Mouse (Mus musculus) left cerebral cortex, postnatal 36 days (tissue): ENCODE data around the gene Akr1b8. TPM values are rescaled to one million over a fixed set of nuclear protein-coding genes. Genes with fewer than 3 reads are reported as not detected.
"Not testable (repeated sequence)": the region's sequence is repeated elsewhere in the genome, so short reads cannot be mapped to it uniquely, and the experiment has no call there.

Experiments used
- DNase-seq, 2 experiments: peaks; one replicate each; pipeline ENCODE4 v3.0.0; 2021 to 2022; ENCODE audit warnings: low spot score in 2 of 2, mixed read lengths in 1 of 2
- intact Hi-C: fragments of 180-260 bp; cut with DNase I; formaldehyde crosslinking; loops from one replicate; pipeline ENCODE4 v1.15.1; 2025
- total RNA-seq, 2 experiments: library from RNA; stranded (reverse); gene quantifications; 2 replicates each; pipeline ENCODE4 v1.2.3; 2021

The Akr1b8 gene
- total RNA-seq = under 1 TPM; 0.68 to 0.69 TPM

DNA sequence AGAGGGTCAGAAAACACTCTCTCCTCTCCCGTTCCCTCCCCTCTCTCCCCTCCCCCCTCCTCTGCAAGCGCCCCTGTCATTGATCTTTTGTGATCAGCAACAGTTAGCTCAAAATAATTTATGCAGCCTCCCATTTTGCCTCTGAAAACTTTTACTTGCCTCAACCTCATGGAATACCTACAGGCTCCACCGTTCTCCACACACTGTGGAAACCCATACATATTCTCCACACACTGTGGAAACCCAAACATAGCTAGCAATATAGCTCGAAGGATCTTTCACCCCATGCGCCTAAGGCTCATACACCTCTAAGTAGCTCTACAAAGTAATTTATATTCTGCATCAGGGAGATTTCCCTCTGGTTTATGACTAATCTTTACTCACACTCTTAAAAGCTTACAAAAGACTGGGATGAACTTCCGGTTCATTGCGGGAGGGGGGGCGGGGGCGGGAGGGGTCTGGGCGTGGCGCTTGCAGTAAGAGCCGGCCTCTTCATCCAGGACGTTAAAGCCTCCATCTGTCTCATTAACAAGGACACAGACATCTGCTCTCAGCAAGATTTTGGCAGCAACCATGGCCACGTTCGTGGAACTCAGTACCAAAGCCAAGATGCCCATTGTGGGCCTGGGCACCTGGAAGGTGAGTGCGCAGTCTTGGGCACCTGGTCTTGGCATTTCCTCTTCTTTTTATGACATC, at the start of gene Akr1b8:
Akr1b8 (plus strand) TSS at position 462 of the 696 bp plus-strand sequence.
- no peak for DNase-seq
- intact Hi-C loops = no loop called here

GRCm38 (mm10) chr6:34304675-34305241, 49.2 kb upstream of the Akr1b8 start:
- no peak for DNase-seq
- intact Hi-C loops = no loop called here

- DNase-seq = no peak
- intact Hi-C loops = no loop called here
Measured at GRCm38 (mm10) chr6:34306797-34307196, 47.1 kb upstream of the Akr1b8 start.

DNA sequence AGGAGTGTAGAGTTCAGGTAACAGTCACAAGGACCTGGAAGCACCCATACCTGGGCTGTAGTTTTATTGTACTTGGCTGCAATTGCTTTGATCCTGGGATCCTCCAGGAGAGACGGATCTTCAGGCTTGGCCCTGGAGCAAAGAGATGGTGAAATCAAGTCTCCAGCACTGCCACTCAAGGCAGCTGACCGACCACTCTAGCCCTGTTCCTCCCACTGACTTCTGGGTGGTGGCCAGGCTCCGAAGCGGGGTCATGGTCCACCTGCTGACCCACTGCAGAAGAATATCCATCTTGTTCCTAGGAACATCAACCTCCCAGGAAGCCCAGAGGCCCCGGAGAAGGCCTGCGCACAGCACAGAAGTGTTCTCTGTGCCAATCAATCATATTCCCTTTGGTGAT, 44.4 kb upstream of the Akr1b8 start:
- no peak for DNase-seq
- intact Hi-C loops = no loop called here

- intact Hi-C loops = no loop called here
Measured at GRCm38 (mm10) chr6:34310023-34310595, 43.8 kb upstream of the Akr1b8 start.

DNA sequence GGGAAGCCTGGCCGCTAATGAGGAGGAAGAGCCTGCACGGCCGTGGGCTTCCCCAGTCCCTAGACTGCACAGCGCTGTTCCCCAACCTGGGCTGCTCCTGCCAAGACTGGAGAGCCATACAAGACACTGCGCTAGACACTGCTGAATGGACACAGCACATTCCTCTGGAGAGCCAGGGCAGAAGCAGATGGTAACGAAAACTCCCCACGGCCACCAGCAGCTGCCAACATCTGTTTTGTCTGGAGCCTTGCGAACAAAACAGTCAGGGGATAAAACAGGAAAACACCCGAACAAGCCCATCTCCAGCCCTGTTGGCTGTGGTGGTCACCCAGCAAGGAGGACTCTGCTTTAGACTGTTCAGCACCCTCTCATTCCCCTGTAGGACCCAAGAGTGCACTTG, 40.5 kb upstream of the Akr1b8 start:
- intact Hi-C loops = no loop called here
- no peak for DNase-seq

More at GRCm38 (mm10) chr6:34310023-34310595, 43.8 kb upstream of the Akr1b8 start:
- DNase-seq = no peak

DNA sequence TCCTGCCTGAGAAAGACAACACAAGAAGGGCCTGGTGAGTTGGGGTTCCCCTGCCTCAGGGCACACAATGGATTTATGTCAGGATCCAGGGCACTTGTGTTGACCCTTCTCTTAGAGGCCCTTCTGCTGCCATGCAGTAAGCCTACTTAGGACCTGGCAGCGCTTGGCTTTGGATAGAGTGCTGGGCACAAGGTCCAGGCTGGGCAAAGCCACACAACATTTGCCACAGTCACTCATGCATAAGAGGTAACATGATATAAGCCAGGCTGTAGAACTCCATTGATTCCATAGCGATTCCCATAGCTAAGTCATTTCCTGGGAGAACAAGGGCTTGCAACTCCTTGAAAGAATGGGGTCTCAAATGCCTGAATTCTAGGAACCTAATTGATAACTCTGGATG, 40.0 kb upstream of the Akr1b8 start:
- intact Hi-C loops = no loop called here
- DNase-seq = no peak

GRCm38 (mm10) chr6:34316854-34317771, 36.8 kb upstream of the Akr1b8 start, which contains the start of gene Akr1b3:
Gene Akr1b3, minus strand, starts transcription at chr6:34317478.
- DNase-seq = peak; percentile 85 to 88
- intact Hi-C loops = no loop called here

GRCm38 (mm10) chr6:34318172-34318571, 35.7 kb upstream of the Akr1b8 start:
- no peak for DNase-seq
- intact Hi-C loops = no loop called here

DNA sequence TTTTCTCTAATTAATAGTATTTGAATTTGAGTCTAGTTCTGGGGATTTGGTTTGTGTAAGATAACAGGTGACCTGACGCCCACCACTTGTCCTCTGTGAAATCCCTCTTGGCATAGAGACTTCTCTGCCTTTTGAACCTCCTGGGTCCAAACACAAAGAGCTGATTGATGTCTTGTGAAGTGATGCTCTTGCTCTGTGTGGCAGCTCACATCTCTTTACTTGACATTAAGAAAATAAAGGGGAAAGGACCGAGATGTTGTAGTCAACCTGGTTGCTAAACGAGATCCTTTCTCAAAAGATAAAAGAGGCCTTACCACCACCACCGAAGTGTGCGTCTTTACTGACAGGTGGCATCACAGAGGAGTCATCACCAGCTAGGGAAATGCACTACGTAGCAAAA, 35.3 kb upstream of the Akr1b8 start:
- intact Hi-C loops = no loop called here
- no peak for DNase-seq

- no peak for DNase-seq
- intact Hi-C loops = no loop called here
Measured at GRCm38 (mm10) chr6:34322121-34322520, 31.8 kb upstream of the Akr1b8 start.

DNA sequence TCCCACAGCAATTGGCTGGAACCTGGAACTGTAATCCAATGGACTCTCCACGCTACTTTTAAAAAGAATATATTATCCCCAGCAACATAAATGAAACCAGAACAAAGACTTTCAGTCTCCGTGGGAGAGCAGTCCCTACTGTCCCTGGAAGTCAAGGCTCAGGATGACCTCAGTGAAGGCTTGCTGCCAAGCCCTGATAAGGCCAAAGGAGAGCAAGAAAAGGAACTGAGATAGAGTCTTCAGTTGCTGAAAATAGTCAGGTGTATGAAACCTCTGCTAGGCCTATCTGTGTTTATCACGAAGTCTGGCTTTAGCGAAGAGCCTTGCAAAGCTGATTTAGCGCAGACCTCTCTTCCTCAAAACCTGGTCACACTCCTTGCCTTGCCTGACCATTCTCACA, 22.5 kb upstream of the Akr1b8 start:
- intact Hi-C loops = no loop called here
- DNase-seq = no peak

- intact Hi-C loops, DNase-seq: not testable (repeated sequence)
Measured at GRCm38 (mm10) chr6:34331804-34332203, 22.1 kb upstream of the Akr1b8 start.

- no peak for DNase-seq
- intact Hi-C loops = no loop called here
Measured at GRCm38 (mm10) chr6:34334673-34335072, 19.2 kb upstream of the Akr1b8 start.

DNA sequence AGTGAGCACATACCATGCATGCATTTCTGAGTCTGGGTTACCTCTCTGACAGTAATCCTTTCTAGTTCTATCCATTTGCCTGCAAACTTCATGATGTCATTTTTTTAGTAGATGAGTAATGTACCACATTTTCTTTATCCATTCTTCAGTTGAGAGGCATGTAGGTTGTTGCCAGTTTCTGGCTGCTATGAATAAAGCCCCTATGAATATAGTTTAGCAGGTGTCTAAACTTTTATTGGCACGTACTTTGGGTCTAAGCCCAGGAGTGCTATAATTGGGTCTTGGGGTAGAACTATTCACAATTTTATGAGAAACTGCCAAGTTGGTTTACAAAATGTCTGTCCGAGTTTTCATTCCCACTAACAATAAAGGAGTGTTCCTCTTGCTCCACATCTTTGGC, 16.1 kb upstream of the Akr1b8 start:
- no peak for DNase-seq
- intact Hi-C loops = no loop called here

GRCm38 (mm10) chr6:34341991-34342390, 11.9 kb upstream of the Akr1b8 start:
- no peak for DNase-seq
- intact Hi-C loops = no loop called here

DNA sequence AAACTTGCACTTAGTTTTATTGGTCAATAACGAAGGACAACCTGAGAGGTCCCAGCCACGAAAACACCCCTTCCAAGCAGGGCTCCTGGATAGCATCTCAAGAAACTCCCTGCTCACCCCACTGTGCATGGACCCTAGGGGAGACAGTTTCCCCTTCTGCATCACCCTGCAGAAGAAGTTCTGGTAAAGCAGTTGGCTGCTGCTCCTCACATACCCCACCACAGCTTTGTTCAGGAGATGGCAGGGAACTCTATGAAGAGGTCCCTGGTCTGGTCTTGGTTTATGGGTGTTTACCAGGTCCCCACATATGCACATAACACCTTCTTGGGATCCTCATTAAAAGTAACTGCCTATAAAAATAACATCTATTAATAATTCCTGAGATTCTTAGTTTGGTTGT, 11.4 kb upstream of the Akr1b8 start:
- intact Hi-C loops = no loop called here
- no peak for DNase-seq

DNA sequence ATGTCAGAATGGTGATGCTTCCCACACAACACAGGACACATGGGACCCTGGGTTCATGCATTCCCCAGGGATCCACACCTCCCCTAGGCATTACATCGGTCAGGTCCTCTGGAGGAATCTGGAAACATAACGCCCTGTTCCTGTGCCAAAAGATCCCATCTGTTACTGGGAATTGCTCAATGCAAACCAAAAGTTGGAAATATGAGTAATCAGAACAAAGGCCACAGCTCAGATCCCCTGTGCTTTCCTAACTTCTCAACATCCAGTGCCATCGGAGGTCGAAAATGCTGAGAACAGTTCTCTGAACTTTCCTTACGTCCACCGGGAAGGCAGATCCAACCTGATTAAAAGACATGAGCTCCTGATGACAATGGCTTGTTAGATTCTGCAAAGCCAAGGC, 10.5 kb upstream of the Akr1b8 start:
- no peak for DNase-seq

GRCm38 (mm10) chr6:34344135-34344850, 9.6 kb upstream of the Akr1b8 start:
- no peak for DNase-seq
- intact Hi-C loops = no loop called here

More for the DNA sequence above, 10.5 kb upstream of the Akr1b8 start:
- intact Hi-C loops = no loop called here

DNA sequence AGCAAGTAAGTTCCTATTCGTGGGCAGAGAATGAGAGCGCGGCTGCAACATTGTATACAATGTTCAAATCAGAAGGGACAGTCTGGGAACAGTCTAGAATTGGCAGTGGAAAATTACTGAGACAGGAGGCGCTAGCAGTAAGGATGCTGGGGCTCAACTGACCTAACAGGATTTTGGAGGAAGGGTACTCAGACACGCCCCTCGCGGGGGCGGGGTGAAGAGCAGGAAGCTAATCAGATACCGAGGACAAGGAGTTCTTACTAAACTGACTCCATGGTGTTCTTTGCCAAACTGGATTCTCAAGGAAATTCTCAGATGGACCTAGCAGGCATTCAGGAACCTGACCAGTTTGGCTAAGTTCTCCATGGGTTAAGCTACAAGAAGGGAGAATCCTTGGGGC, 9.0 kb upstream of the Akr1b8 start:
- DNase-seq = no peak
- intact Hi-C loops = no loop called here
